Mouse (Mus musculus): ENCODE measurements around the gene Pde11a.

Pde11a gene

DNA sequence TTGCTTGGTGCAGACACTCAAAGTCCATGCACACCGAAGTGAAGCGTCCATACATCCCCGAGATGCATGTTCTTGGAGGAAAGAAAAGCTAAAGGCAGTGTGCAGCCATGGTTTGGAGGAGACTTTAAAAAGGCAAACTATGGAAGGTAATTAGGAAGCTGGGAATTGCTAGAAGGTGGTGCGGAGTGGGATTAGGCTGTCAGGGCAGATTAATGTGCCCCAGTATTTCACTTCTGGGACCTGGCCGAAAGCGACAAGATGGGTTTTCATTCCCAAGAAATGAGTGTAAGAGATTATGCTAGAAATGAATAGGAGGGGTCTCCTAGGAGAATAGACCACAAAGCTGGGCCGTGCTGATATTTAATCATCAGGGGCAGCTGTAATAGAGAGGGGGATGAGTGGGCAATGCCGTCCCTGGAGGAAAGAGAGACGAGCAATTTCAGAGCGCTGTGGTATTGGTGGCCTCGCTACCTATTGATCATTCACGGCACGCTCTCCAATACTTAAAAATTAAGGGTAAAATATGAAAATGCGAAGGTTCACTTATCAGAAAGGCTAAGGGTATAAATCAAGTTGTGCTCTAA lies 284.7 kb downstream of the Pde11a start:
- ATAC-seq (ENCODE audit: low TSS enrichment) = no peak

DNA sequence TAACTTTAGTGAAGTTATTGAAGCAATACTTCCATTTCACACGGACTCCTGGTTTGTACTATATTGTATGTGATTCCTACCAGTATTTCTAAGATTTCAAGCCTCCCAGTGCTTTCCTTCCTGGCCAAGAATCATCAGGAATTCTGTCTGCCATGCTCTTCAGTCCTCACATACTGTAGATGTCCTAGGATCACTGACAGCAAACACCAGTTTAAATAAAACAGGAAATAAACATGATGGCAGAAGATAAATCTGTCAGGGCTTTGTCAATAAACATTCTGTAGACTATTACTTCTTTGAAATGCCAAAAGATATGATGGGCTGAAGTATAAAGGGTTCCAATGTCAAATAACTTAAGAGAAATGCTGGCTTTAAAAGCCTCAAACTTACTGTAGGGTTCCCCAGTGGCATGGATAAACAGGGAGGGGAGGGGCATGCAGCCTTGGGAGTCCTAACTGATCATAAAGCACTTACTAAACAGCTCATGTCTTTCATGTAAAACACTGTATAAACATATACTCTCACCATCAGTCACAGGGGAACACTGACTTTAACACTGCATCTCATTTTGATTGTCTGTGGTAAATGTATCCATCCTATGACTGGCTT lies 285.6 kb downstream of the Pde11a start:
- no peak for ATAC-seq (ENCODE audit: low TSS enrichment)

DNA sequence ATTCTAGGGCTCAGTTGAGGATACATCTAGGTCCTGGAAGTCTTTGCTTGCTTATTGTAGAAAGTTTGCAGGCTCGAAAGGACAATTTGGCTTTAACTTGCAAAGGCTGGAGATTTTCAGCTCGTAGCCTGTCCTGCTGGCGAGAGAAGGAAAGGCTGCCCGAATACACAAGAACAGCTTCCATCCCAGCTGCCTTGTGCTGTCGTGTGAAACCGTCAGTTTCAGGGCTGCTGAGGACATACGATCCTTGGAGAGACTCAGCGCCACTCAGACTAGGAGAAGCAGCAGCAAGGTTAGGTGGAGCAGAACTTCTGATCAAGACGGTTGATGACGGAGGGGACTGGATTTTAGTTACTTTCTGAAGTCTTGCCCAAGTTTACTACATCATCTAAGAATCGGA lies 287.2 kb downstream of the Pde11a start:
- peak; percentile 55; the same call in 1 of the 2 replicates for ATAC-seq (ENCODE audit: low TSS enrichment)

DNA sequence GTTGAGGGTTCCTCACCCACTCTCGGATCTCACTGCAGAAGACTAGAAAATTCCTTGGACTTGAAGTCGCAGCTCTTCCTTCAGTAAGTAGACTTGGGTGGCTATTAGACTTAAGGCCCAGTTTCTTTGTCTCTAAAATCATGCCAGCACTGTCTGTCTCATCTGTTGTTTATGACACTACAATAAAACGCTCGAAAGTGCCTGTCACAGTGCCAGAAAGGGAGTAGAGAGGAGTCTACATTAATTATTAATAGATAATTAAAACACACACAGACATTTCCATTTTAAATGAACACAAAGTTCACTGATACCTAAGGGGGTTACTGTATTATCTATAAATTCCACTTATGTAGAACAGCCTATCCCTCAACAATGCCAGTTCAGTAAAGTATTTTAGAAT lies 287.7 kb downstream of the Pde11a start:
- no peak for ATAC-seq (ENCODE audit: low TSS enrichment)

DNA sequence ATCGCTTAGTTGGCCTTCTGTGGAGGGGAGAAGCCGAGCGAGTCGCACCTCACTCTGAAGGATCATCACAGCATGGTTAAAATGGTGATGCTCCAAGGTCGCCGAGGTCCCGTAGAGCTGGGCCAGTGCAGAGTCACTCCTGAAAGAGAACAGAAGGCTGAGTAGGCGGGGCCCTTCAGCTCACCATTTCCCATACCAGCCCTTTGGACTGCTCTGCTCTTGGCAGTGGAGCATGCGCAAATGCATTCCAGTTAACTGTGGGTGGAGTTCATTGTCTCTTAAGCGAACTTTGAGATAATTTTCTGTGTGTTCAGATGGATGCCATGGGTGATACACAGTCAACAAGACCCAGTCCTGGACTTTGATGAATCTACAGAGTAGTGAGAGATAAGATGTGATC lies 288.5 kb downstream of the Pde11a start:
- ATAC-seq (ENCODE audit: low TSS enrichment) = no peak

GRCm38 (mm10) chr2:76049529-76049928 lies 289.0 kb downstream of the Pde11a start:
- no peak for ATAC-seq (ENCODE audit: low TSS enrichment)

- ATAC-seq (ENCODE audit: low TSS enrichment) = no peak
These were observed 290.8 kb downstream of the Pde11a start for GRCm38 (mm10) chr2:76047740-76048139.

DNA sequence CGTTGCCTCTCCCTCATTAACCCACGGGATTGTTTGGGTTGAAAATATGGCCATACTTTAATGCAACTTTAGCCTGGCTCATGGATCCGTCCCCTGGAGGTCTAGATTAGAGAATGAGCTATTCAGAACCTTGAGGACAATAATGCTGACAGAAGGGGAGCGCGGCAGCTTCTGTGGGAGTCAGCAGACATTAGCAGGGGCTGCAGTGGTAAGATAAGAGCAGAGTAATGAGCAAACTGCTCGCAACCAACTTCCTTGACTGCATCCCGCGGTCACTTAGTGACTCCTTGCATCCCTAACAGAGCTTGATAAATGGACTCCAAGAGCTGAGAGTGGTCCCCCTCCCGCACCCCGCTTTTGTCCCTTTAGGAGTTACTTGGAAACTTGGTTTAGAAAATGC lies 296.4 kb downstream of the Pde11a start:
- no peak for ATAC-seq (ENCODE audit: low TSS enrichment)

DNA sequence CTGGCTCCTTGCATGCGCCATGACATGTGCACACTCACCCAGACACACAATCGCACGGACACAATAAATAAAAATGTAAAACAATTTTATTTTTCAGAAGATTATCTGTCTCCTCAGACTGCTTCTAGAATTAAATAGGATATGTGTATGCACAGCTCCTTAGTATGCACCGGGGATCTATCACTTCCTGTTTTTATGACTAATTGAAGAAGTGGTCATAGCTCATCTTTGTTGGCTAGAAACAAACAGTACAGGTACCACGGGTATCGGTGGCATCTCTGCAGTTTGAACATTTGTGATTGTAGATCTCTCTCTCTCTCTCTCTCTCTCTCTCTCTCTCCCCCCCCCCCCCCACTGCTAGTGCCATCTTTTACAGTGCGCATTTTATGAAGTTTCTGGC lies 298.5 kb downstream of the Pde11a start:
- ATAC-seq (ENCODE audit: low TSS enrichment) = no peak

GRCm38 (mm10) chr2:76030080-76030479 lies 308.5 kb downstream of the Pde11a start:
- ATAC-seq (ENCODE audit: low TSS enrichment) = peak; percentile 83

DNA sequence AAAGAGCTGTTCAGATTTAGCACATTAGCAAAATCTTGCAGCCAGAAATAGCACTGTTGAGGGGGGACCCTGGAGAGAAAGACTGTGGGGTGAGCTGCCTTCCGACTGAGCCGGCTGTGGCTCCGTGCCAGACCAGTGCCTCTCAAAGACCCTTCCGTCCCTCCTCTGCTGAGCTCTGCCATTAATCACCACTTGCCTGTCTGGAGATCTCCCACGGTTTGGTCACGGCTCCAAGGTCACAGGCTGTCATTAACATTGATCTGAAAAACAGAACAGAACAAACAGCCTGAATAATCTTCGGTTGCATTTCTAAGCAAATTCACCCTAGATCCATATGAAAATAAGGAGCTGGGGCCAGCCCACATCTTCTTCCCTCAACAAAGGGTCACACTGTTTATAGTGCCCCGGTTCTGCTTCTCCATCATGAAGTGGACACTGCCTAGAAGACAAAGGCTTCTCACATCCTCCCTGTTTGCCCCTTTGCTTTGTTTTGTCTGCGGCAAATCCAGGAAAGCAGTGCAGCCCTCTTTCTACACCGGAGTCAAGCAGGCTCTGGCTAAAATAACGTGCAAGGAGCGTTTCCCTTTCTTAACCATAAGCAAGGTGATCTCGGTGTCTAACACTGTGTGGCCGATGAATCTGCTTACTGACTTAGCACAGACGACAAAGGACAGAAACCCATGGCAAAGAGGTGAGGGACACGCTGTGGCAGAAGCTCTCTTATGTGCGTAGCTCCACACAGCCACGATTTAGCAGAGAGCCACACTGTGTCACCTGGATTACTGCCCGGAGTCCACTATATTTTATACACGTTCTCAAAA lies 309.3 kb downstream of the Pde11a start:
- ATAC-seq (ENCODE audit: low TSS enrichment) = peak; percentile 47

DNA sequence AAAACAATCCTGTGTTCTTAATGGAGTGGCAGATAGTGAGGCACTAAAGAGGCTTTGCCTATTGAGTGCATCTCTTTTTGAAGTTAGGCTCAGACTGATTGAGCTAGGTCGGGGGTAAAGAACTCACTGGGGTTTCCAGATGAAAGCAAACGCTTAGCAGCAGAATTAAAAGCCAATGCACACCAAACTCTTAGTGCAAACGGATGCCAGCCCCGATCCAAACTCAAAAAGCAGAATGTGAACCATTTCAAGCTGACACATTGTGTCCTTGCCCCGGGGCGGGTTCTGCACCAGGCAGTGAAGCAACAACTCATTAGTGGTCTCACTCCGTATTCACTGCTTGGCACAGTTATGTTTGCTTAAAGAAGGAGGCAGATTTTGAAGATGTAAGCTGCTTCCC lies 321.7 kb downstream of the Pde11a start:
- ATAC-seq (ENCODE audit: low TSS enrichment) = no peak

GRCm38 (mm10) chr2:76016136-76016535 lies 322.4 kb downstream of the Pde11a start:
- no peak for ATAC-seq (ENCODE audit: low TSS enrichment)

DNA sequence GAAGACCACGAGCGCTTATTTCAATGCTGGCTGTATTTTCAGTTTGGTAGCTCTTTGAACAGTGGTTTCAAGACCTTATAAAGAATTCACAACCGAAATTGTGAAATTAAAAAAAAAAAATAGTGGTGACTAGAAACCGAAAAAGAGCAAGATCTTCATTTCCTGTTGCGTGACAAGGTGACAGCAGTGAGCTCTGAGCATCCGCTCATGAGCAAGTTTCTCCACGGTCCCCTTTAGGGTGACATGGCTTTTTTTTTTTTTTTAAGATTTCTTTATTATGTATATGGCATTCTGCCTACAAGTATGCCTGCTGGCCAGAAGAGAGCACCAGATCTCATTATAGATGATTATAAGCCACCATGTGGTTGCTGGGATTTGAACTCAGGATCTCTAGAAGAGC lies 323.1 kb downstream of the Pde11a start:
- ATAC-seq (ENCODE audit: low TSS enrichment) = no peak

- ATAC-seq (ENCODE audit: low TSS enrichment) = no peak
These were observed 323.9 kb downstream of the Pde11a start for GRCm38 (mm10) chr2:76014659-76015058.

GRCm38 (mm10) chr2:76006194-76006593 lies 332.4 kb downstream of the Pde11a start:
- no peak for ATAC-seq (ENCODE audit: low TSS enrichment)

GRCm38 (mm10) chr2:76002899-76003298 lies 335.7 kb downstream of the Pde11a start:
- ATAC-seq (ENCODE audit: low TSS enrichment) = no peak

GRCm38 (mm10) chr2:76001392-76001791 lies 337.2 kb downstream of the Pde11a start:
- ATAC-seq (ENCODE audit: low TSS enrichment) = peak; percentile 82

DNA sequence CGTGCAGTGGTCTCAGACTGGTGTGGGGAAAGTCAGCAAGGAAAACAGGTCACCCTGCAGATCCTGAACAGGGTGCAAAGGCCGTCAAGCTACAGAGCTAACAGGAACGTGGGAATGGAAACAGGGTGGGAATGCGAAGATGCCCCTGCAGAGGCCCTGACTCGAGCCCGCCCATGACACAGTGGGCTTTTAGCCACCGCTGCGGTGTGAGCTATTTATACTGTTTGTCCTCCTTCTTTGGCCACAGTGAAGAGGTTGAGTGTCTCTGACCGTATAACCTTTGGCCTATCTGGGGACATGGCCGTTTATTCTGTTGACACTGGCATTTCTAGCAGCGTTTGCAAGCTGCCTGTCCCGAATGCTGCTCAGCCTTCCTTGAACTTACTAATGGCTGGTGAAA lies 338.9 kb downstream of the Pde11a start:
- ATAC-seq (ENCODE audit: low TSS enrichment) = no peak

DNA sequence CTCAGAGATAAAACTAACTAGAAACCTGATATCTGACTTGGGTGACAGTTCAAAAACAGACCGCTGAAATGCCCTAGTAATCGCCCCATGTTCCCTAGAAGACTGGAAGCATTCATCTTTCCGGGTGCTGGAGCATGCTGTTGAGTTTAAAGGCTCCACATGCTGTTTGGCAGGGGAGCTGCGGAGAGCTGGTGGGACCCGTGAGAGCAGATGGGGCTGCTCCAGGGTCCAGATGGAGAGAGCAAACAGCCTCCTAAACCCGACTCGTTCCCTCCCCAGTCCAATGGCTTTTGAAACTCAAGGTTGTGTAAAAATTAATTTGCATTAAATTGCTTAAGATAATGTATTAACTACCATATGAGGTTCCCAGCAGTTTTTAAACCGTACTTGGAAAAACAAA lies 339.9 kb downstream of the Pde11a start:
- ATAC-seq (ENCODE audit: low TSS enrichment) = no peak

GRCm38 (mm10) chr2:75997726-75998125 lies 340.8 kb downstream of the Pde11a start:
- ATAC-seq (ENCODE audit: low TSS enrichment) = no peak

DNA sequence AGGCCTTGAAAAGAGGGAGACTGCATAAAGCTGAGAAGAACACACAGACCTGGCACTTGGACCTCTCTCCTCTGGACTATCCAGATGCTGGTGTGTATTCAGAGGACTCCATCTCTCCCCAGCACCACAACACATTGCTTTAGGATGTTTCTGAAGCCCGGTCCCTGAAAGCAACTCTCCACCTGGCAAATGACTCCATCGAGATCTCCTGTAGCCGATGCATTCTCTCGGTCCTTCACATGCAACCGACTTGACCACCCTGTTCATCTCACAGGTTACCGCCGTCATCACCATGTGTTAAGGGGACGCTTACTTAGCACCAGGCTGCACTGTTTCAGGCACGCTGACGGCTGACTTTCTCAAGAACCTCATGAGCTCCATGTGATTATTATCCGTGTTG lies 343.7 kb downstream of the Pde11a start:
- ATAC-seq (ENCODE audit: low TSS enrichment) = no peak

DNA sequence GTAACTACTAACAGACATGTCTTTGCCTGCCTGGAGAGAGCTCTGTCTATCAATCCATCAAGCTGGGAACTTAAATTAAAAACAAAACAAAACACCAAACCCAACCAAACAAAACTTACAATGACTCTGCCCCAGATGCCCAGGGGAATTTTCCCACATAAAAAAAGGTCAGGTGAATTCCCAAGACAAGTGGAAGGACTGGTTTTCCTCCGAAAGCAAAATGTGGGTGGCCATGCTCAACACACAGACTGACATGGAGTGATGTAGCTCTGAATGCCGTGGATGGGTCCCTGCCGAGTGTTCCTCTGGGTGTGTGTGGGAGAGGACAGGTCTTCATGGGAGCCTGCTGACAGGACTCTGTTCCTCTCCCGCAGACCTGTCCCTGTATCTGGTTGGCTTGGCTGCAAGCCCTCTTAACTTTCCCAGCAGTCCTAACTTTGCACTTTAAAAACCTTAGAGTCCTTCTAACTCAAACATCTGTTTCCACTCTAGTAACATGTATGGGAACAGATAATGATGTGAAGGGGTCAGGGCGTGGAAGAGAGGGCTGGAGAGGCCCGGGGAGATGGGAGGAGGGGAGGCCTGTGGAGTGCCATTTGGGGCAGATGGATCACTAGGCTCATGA lies 346.9 kb downstream of the Pde11a start:
- no peak for ATAC-seq (ENCODE audit: low TSS enrichment)
